Mouse (Mus musculus): Measurements from ENCODE around the gene Zmynd12. TPM values are rescaled to one million over a fixed set of nuclear protein-coding genes. Genes with fewer than 3 reads are reported as not detected.

Gene Zmynd12
- total RNA-seq, 1 experiment from 2014 or later: not detected

DNA sequence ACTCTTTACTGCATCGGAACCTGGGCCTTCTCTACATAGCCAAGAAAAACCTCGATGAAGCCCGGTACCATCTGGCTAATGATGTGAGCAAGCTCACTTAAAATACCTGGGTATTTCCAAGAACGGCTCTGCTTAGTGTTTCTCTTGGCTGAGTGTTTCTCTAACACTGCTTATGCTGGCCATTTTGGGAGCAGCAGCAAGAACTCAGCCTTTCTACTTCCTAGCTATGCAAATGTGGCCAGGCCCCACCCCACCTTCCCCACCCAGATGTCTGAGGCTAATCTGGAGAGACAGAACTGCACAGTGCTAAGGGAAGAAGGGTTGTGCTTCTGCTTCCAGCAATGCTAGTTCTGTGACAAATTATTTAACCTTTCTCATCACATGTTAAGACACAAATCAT lies 19.2 kb downstream of the Zmynd12 start:
- ATAC-seq (replicated peaks; ENCODE audit: insufficient number of reproducible peaks, low FRiP score, low TSS enrichment, poor library complexity, severe bottlenecking): no peak

DNA sequence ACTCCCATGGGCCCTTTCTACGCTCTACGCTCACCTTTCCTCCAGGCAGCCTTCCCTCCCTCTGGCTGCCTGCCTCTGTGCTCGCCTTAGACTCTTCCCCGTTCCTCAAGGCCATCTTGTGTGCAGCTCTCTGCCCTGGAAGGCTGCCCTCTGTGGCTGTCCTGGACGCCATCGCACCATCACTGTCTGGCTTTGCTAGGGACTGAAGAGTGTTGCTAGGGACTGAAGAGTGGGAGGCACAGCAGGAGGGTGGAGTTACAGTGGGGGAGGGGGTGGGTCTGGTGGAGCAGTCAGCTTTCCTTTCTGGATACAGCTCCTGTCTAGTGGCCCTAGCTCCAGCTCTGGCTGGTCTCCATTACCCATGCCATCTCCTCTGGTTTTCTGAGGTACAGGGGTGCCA lies 19.9 kb downstream of the Zmynd12 start:
- ATAC-seq (replicated peaks; ENCODE audit: insufficient number of reproducible peaks, low FRiP score, low TSS enrichment, poor library complexity, severe bottlenecking): no peak

- ATAC-seq (replicated peaks; ENCODE audit: insufficient number of reproducible peaks, low FRiP score, low TSS enrichment, poor library complexity, severe bottlenecking): no peak
These were observed 24.6 kb downstream of the Zmynd12 start for GRCm38 (mm10) chr4:119447261-119447660.

- no peak for ATAC-seq (replicated peaks; ENCODE audit: insufficient number of reproducible peaks, low FRiP score, low TSS enrichment, poor library complexity, severe bottlenecking)
These were observed 25.2 kb downstream of the Zmynd12 start for GRCm38 (mm10) chr4:119447786-119448185.

- ATAC-seq (replicated peaks; ENCODE audit: insufficient number of reproducible peaks, low FRiP score, low TSS enrichment, poor library complexity, severe bottlenecking): no peak
These were observed 27.8 kb downstream of the Zmynd12 start for GRCm38 (mm10) chr4:119450436-119450835.

DNA sequence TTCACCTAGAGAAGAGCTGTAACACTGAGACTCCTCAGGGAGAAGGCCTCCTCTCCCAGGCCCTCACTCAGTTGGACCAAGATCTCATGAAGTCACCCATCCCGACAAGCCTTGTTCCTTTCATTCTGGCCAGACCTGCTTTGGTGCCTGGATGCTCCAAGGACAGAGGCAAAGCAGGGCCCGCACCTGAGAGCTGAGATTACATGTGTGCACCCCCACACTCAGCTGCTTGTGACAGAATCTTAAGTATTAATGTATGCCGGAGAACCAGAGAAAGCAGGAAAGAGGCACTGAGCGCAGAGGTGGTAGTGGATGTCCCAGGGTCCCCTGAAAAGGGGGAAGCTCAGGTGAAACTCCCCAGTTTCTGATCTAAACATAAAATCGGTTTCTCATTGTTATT lies 30.5 kb downstream of the Zmynd12 start:
- ATAC-seq (replicated peaks; ENCODE audit: insufficient number of reproducible peaks, low FRiP score, low TSS enrichment, poor library complexity, severe bottlenecking): no peak

DNA sequence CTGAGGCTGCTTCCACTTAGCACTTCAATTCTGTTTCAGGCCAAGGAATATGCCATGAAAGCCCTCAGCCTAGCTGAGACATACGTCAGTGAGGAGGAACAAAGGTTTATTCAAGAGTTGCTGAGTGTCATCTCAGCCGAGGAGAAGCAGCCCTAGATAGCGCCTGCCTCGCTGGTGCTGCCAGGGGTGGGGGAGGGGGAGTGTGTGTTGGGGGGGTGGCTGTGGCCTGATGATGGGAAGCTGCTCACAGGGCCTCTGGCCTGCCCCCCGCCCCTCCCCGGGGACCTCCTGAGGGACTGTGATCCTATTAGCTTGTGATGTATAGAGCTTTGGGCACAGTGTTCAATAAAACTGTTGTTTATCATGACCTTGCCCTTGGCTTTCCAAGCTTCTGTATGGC lies 30.9 kb downstream of the Zmynd12 start:
- ATAC-seq (replicated peaks; ENCODE audit: insufficient number of reproducible peaks, low FRiP score, low TSS enrichment, poor library complexity, severe bottlenecking): no peak

DNA sequence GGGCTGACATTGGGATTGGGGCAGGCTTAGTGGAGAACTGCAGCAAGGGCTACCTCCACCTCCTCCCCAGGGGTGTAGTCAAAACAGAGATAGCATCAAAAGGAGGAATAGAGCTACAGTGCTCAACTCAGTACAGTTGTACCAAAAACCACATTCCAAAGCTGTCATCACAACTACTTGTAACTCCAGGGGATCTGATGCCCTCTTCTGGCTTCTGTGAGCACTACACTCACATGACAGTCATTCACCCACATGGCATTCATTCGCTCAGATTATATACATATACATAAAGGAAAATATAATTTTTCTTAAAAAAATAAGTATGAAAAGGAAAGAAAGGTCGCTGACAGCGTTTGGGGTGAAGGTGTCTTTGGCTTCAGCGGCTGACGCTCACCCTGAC lies 37.7 kb downstream of the Zmynd12 start:
- ATAC-seq (replicated peaks; ENCODE audit: insufficient number of reproducible peaks, low FRiP score, low TSS enrichment, poor library complexity, severe bottlenecking): no peak

GRCm38 (mm10) chr4:119460728-119461141 lies 38.1 kb downstream of the Zmynd12 start:
- no peak for ATAC-seq (replicated peaks; ENCODE audit: insufficient number of reproducible peaks, low FRiP score, low TSS enrichment, poor library complexity, severe bottlenecking)

- ATAC-seq (replicated peaks; ENCODE audit: insufficient number of reproducible peaks, low FRiP score, low TSS enrichment, poor library complexity, severe bottlenecking): no peak
These were observed 39.8 kb downstream of the Zmynd12 start for GRCm38 (mm10) chr4:119462457-119462856.

- no peak for ATAC-seq (replicated peaks; ENCODE audit: insufficient number of reproducible peaks, low FRiP score, low TSS enrichment, poor library complexity, severe bottlenecking)
These were observed 40.5 kb downstream of the Zmynd12 start for GRCm38 (mm10) chr4:119462858-119463755.

- ATAC-seq (replicated peaks; ENCODE audit: insufficient number of reproducible peaks, low FRiP score, low TSS enrichment, poor library complexity, severe bottlenecking): 0 out of 2 replicates have a peak, but pooled peaks have one; percentile 19
These were observed 41.3 kb downstream of the Zmynd12 start for GRCm38 (mm10) chr4:119463756-119464419.

DNA sequence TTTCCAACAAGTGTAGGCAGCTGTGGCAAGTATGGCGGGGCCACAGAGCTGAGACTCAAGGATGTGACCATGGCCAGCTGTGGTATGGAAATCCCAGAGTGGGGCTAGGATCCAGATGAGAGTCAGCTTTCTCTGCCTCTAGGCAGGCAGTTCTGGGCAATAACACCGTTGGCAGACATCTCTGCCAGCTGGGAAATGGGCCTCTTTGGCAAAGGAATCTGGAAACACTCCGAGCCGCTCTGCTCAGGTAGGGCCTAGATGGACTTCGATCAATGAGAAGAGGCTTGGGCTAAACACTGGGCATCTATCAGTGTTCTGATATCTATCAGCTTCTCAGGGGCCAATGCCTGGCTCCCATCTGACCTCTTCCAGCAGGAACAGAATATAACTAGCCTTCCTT lies 43.2 kb downstream of the Zmynd12 start:
- no peak for ATAC-seq (replicated peaks; ENCODE audit: insufficient number of reproducible peaks, low FRiP score, low TSS enrichment, poor library complexity, severe bottlenecking)

GRCm38 (mm10) chr4:119467720-119468380 lies 45.2 kb downstream of the Zmynd12 start:
- no peak for ATAC-seq (replicated peaks; ENCODE audit: insufficient number of reproducible peaks, low FRiP score, low TSS enrichment, poor library complexity, severe bottlenecking)

- ATAC-seq (replicated peaks; ENCODE audit: insufficient number of reproducible peaks, low FRiP score, low TSS enrichment, poor library complexity, severe bottlenecking): no peak
These were observed 49.9 kb downstream of the Zmynd12 start for GRCm38 (mm10) chr4:119472545-119472944.

GRCm38 (mm10) chr4:119473150-119473549 lies 50.5 kb downstream of the Zmynd12 start:
- no peak for ATAC-seq (replicated peaks; ENCODE audit: insufficient number of reproducible peaks, low FRiP score, low TSS enrichment, poor library complexity, severe bottlenecking)

GRCm38 (mm10) chr4:119483051-119483450 lies 60.4 kb downstream of the Zmynd12 start:
- no peak for ATAC-seq (replicated peaks; ENCODE audit: insufficient number of reproducible peaks, low FRiP score, low TSS enrichment, poor library complexity, severe bottlenecking)

GRCm38 (mm10) chr4:119484882-119485281 lies 62.3 kb downstream of the Zmynd12 start:
- no peak for ATAC-seq (replicated peaks; ENCODE audit: insufficient number of reproducible peaks, low FRiP score, low TSS enrichment, poor library complexity, severe bottlenecking)

DNA sequence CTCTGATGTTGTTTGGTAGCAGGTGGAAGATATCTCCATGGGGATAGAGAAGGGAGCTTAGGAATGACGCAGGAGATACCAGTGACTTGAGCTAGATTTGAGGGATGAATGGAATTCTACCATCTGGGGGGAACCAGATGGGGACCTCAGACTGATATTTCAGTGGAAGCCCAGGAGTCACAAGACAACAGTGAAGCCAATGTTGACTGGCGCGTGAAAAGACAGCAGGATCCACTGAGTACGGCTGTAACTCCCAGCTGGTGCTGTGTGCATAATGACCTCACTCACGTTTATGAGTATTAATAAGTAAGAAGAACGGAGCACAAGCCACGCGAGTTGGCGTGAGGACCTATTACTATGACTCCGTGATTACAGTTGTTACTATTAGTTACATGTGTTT lies 67.1 kb downstream of the Zmynd12 start:
- no peak for ATAC-seq (replicated peaks; ENCODE audit: insufficient number of reproducible peaks, low FRiP score, low TSS enrichment, poor library complexity, severe bottlenecking)

Measured in monocyte, adult 5-6 weeks (primary cell).